Mouse (Mus musculus): Measurements from ENCODE around the gene Tmem184b. TPM values are rescaled to one million over a fixed set of nuclear protein-coding genes. Genes with fewer than 3 reads are reported as not detected.

Tmem184b gene
- polyA plus RNA-seq, 1 experiment, result 0.44 TPM

GRCm38 (mm10) chr15:79409077-79409573 is 5.8 kb upstream of the Tmem184b start:
- no peak for TF ChIP-seq GATA1 (IDR thresholded peaks at IDR 0.05; ENCODE audit: low read length)
- TF ChIP-seq TAL1 (IDR thresholded peaks at IDR 0.05; ENCODE audit: low read length), result no peak
- Histone ChIP-seq H3K4me3 (replicated peaks) (no peak overlapping the region), H3K4me1 (ENCODE audit: control insufficient read depth) (peaks cover 2% of the 10 kb centered on the region; the same call in 1 of the 2 replicates)

GRCm38 (mm10) chr15:79406564-79406963 is 3.2 kb upstream of the Tmem184b start:
- Histone ChIP-seq H3K4me1 (ENCODE audit: control insufficient read depth) (peaks cover 22% of the 10 kb centered on the region), H3K27me3 (ENCODE audit: control insufficient read depth) (peaks cover 19% of the 10 kb centered on the region), H3K4me3 (replicated peaks) (no peak overlapping the region), H3K36me3 (ENCODE audit: control insufficient read depth) (no peaks in the 10 kb centered on the region), H3K9me3 (ENCODE audit: control insufficient read depth, low read length) (no peaks in the 10 kb centered on the region)
- TF ChIP-seq TAL1 (IDR thresholded peaks at IDR 0.05; ENCODE audit: low read length) (no peak), GATA1 (IDR thresholded peaks at IDR 0.05; ENCODE audit: low read length) (no peak)

More at GRCm38 (mm10) chr15:79409077-79409573, 5.8 kb upstream of the Tmem184b start:
- no peaks in the 10 kb centered on the region for H3K9me3 ChIP-seq (ENCODE audit: control insufficient read depth, low read length)
- H3K27me3 ChIP-seq (ENCODE audit: control insufficient read depth), result peaks cover 12% of the 10 kb centered on the region
- no peaks in the 10 kb centered on the region for H3K36me3 ChIP-seq (ENCODE audit: control insufficient read depth)

- no peaks in the 10 kb centered on the region for H3K36me3 ChIP-seq (ENCODE audit: control insufficient read depth)
- TF ChIP-seq GATA1 (IDR thresholded peaks at IDR 0.05; ENCODE audit: low read length) (no peak), TAL1 (IDR thresholded peaks at IDR 0.05; ENCODE audit: low read length) (no peak)
- H3K27me3 ChIP-seq (ENCODE audit: control insufficient read depth), result peaks cover 19% of the 10 kb centered on the region
- no peaks in the 10 kb centered on the region for H3K9me3 ChIP-seq (ENCODE audit: control insufficient read depth, low read length)
- H3K4me3 ChIP-seq (replicated peaks), result no peak overlapping the region
- H3K4me1 ChIP-seq (ENCODE audit: control insufficient read depth), result peaks cover 22% of the 10 kb centered on the region
Observed at GRCm38 (mm10) chr15:79404277-79404676, 908 bp upstream of the Tmem184b start.

- peaks cover 22% of the 10 kb centered on the region for H3K4me1 ChIP-seq (ENCODE audit: control insufficient read depth)
Observed at GRCm38 (mm10) chr15:79403763-79404210, 418 bp upstream of the Tmem184b start.

GRCm38 (mm10) chr15:79402176-79402575 is 1.2 kb downstream of the Tmem184b start:
- Histone ChIP-seq H3K27me3 (ENCODE audit: control insufficient read depth) (peaks cover 16% of the 10 kb centered on the region), H3K36me3 (ENCODE audit: control insufficient read depth) (no peaks in the 10 kb centered on the region), H3K4me1 (ENCODE audit: control insufficient read depth) (peaks cover 22% of the 10 kb centered on the region), H3K9me3 (ENCODE audit: control insufficient read depth, low read length) (no peaks in the 10 kb centered on the region), H3K4me3 (replicated peaks) (peak overlapping the region; percentile 62)
- TF ChIP-seq GATA1 (IDR thresholded peaks at IDR 0.05; ENCODE audit: low read length) (no peak), TAL1 (IDR thresholded peaks at IDR 0.05; ENCODE audit: low read length) (no peak)

More at GRCm38 (mm10) chr15:79403763-79404210, 418 bp upstream of the Tmem184b start:
- Histone ChIP-seq H3K27me3 (ENCODE audit: control insufficient read depth) (peaks cover 19% of the 10 kb centered on the region), H3K36me3 (ENCODE audit: control insufficient read depth) (no peaks in the 10 kb centered on the region), H3K9me3 (ENCODE audit: control insufficient read depth, low read length) (no peaks in the 10 kb centered on the region), H3K4me3 (replicated peaks) (peak overlapping the region; percentile 62)
- TF ChIP-seq TAL1 (IDR thresholded peaks at IDR 0.05; ENCODE audit: low read length) (no peak), GATA1 (IDR thresholded peaks at IDR 0.05; ENCODE audit: low read length) (no peak)

GRCm38 (mm10) chr15:79400975-79401365 is 2.4 kb downstream of the Tmem184b start:
- Histone ChIP-seq H3K4me1 (ENCODE audit: control insufficient read depth) (peaks cover 27% of the 10 kb centered on the region), H3K36me3 (ENCODE audit: control insufficient read depth) (no peaks in the 10 kb centered on the region), H3K9me3 (ENCODE audit: control insufficient read depth, low read length) (no peaks in the 10 kb centered on the region), H3K27me3 (ENCODE audit: control insufficient read depth) (peaks cover 16% of the 10 kb centered on the region), H3K4me3 (replicated peaks) (no peak overlapping the region)
- no peak for TF ChIP-seq TAL1 (IDR thresholded peaks at IDR 0.05; ENCODE audit: low read length)
- no peak for TF ChIP-seq GATA1 (IDR thresholded peaks at IDR 0.05; ENCODE audit: low read length)

- H3K9me3 ChIP-seq (ENCODE audit: control insufficient read depth, low read length), result no peaks in the 10 kb centered on the region
- H3K27me3 ChIP-seq (ENCODE audit: control insufficient read depth), result peaks cover 16% of the 10 kb centered on the region
- no peaks in the 10 kb centered on the region for H3K36me3 ChIP-seq (ENCODE audit: control insufficient read depth)
- H3K4me3 ChIP-seq (replicated peaks), result no peak overlapping the region
- TF ChIP-seq TAL1 (IDR thresholded peaks at IDR 0.05; ENCODE audit: low read length) (no peak), GATA1 (IDR thresholded peaks at IDR 0.05; ENCODE audit: low read length) (no peak)
- H3K4me1 ChIP-seq (ENCODE audit: control insufficient read depth), result peaks cover 28% of the 10 kb centered on the region
Observed at GRCm38 (mm10) chr15:79400134-79400974, 3.0 kb downstream of the Tmem184b start.

GRCm38 (mm10) chr15:79399231-79400052 is 3.9 kb downstream of the Tmem184b start:
- TF ChIP-seq TAL1 (IDR thresholded peaks at IDR 0.05; ENCODE audit: low read length) (no peak), GATA1 (IDR thresholded peaks at IDR 0.05; ENCODE audit: low read length) (no peak)
- H3K36me3 ChIP-seq (ENCODE audit: control insufficient read depth), result no peaks in the 10 kb centered on the region
- no peaks in the 10 kb centered on the region for H3K9me3 ChIP-seq (ENCODE audit: control insufficient read depth, low read length)
- peaks cover 33% of the 10 kb centered on the region for H3K4me1 ChIP-seq (ENCODE audit: control insufficient read depth)
- H3K4me3 ChIP-seq (replicated peaks), result no peak overlapping the region
- H3K27me3 ChIP-seq (ENCODE audit: control insufficient read depth), result peaks cover 10% of the 10 kb centered on the region

GRCm38 (mm10) chr15:79396736-79397135 is 6.6 kb downstream of the Tmem184b start:
- Histone ChIP-seq H3K4me3 (replicated peaks) (peak overlapping the region; percentile 2), H3K4me1 (ENCODE audit: control insufficient read depth) (peaks cover 12% of the 10 kb centered on the region), H3K36me3 (ENCODE audit: control insufficient read depth) (no peaks in the 10 kb centered on the region), H3K9me3 (ENCODE audit: control insufficient read depth, low read length) (no peaks in the 10 kb centered on the region), H3K27me3 (ENCODE audit: control insufficient read depth) (no peaks in the 10 kb centered on the region)
- TF ChIP-seq GATA1 (IDR thresholded peaks at IDR 0.05; ENCODE audit: low read length) (no peak), TAL1 (IDR thresholded peaks at IDR 0.05; ENCODE audit: low read length) (no peak)
